Mouse (Mus musculus) kidney, adult 2 months (tissue): ENCODE data around the gene Rnft2. TPM values are rescaled to one million over a fixed set of nuclear protein-coding genes. Genes with fewer than 3 reads are reported as not detected.

ENCODE experiments used
- DNase-seq: peaks from one replicate; pipeline ENCODE4 v3.0.0; 2021
- H3K27ac ChIP-seq: fragments of 200-500 bp; 2 replicates; pipeline ENCODE4 v1.5.1; 2012; ENCODE audit warnings: low read depth, low read length, control low read depth, inconsistent platforms; ENCODE audit not compliant: insufficient read depth
- H3K27me3 ChIP-seq: fragments of 200-500 bp; replicated peaks from 2 replicates; pipeline ENCODE4 v1.6.1; 2012; ENCODE audit warnings: mild to moderate bottlenecking, moderate library complexity, low read length, inconsistent platforms; ENCODE audit not compliant: control insufficient read depth, insufficient read depth
- H3K36me3 ChIP-seq: fragments of 200-500 bp; 2 replicates; pipeline ENCODE4 v1.6.1; 2012; ENCODE audit warnings: mild to moderate bottlenecking, moderate library complexity, low read length, inconsistent platforms; ENCODE audit not compliant: control insufficient read depth, insufficient read depth
- H3K4me1 ChIP-seq: fragments of 200-500 bp; 2 replicates; pipeline ENCODE4 v1.6.1; 2011; ENCODE audit warnings: low read length; ENCODE audit not compliant: control insufficient read depth, insufficient read depth
- H3K4me3 ChIP-seq: fragments of 200-500 bp; 2 replicates; pipeline ENCODE4 v1.5.1; 2011; ENCODE audit warnings: mild to moderate bottlenecking, low read depth, low read length, control low read depth; ENCODE audit not compliant: insufficient read depth
- CTCF ChIP-seq: fragments of 200-500 bp; conservative IDR thresholded peaks from 2 replicates; pipeline ENCODE4 v1.5.1; 2011; ENCODE audit warnings: low read depth, mild to moderate bottlenecking, control low read depth, low read length, moderate library complexity, mixed read lengths; ENCODE audit not compliant: insufficient read depth, insufficient read length
- POLR2A ChIP-seq: fragments of 200-500 bp; IDR thresholded peaks from one replicate; pipeline ENCODE4 v1.6.1; 2011; ENCODE audit warnings: low read depth, low read length, control low read depth
- WGBS: fragments of 180-500 bp; shearing (Covaris S2); methylation state at CpG from one replicate; pipeline ENCODE4 v1.1.7; 2018; 5-methylcytosine and 5-hydroxymethylcytosine counted together
- polyA plus RNA-seq: library from polyadenylated mRNA; depleted of rRNA; stranded (reverse); fragments of >200 nt; gene quantifications from 2 replicates; pipeline ENCODE4 v1.2.3, GENCODE M21; 2012

The Rnft2 gene
- polyA plus RNA-seq, 1 experiment: 1.8 TPM

DNA sequence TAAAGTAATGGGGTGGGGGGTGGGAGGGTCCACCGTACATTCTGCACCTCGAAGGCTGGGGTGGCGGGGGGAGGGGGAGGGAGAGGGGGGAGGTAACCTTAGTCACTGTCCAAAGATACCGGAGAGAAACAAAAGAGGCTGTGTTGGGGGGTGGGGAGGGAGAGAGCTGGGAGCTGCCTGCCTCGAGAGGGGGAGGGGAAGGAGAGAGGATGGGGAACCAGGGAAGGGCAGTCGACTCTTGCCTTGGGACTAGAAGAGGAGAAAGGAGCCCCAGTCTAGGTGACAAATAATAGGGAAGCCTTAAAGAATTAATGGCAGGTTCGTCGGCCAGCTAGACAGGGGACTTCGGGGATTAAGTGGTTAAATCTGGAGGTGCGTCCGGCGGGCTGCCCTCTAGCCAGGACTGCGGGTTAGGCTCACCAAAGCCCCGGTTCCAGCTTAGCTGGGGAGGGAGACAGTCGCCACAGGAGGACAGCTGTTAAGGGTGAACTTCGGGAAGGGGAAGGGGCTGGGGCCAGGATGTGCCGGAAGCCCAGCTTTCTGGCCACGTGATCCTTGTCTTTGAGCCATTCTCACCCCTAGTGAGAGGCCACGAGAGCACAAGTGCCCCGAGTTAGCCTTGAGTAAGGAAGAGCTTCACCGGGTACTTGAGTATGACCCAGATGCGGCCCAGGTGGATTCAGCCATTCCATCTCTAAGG lies 70.5 kb downstream of the Rnft2 start:
- Histone ChIP-seq H3K27me3 (peaks cover 10% of the 10 kb centered on the region), H3K4me3 (no peak overlapping the region)
- TF ChIP-seq CTCF (no peak), POLR2A (no peak)

DNA sequence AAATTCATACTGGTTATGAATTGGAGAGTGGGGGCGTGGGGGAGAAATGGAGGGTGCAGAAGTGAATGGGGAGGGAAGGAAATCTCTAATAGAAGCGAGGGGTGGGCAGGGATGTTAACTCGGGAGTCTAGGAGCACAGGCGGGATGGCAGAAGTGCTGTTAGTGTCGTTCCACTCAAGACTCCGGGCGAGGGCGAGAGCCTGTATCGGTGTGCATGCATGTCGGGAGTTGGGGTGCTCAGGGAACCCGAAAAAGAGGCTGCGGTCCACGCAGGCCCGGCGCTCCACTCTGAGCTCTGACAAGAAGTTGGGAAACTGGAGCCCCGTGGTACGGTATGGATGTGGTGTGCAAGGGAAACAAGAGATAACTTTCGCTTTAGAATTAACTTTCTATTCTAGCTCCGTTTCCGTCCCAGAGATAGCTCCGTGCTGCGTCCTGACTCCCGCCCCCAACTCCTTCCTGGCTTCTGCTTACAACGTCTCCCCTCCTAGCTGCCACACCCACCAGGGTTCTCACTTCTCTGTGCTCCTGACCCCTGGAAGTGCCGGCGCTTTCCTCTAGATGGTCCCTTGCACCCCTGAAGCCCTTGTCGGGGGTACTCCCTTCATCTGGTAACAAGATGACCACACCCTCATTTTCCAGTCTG lies 72.7 kb downstream of the Rnft2 start:
- TF ChIP-seq CTCF: no peak
- no peak for TF ChIP-seq POLR2A
- no peak for DNase-seq
- H3K27ac ChIP-seq: no peak overlapping the region
- H3K36me3 ChIP-seq: no peaks in the 10 kb centered on the region
- peaks cover 12% of the 10 kb centered on the region for H3K27me3 ChIP-seq
- WGBS: under 1% methylated on average over 27 of the region's 27 CpGs
- peak overlapping the region; percentile 53 for H3K4me3 ChIP-seq
- peaks cover 2% of the 10 kb centered on the region; the same call in 1 of the 2 replicates for H3K4me1 ChIP-seq

More for the DNA sequence above, 70.5 kb downstream of the Rnft2 start:
- H3K4me1 ChIP-seq: peaks cover 2% of the 10 kb centered on the region; the same call in 1 of the 2 replicates
- H3K27ac ChIP-seq: no peak overlapping the region
- DNase-seq: no peak
- WGBS: 2% methylated on average over 22 of the region's 22 CpGs
- H3K36me3 ChIP-seq: no peaks in the 10 kb centered on the region

DNA sequence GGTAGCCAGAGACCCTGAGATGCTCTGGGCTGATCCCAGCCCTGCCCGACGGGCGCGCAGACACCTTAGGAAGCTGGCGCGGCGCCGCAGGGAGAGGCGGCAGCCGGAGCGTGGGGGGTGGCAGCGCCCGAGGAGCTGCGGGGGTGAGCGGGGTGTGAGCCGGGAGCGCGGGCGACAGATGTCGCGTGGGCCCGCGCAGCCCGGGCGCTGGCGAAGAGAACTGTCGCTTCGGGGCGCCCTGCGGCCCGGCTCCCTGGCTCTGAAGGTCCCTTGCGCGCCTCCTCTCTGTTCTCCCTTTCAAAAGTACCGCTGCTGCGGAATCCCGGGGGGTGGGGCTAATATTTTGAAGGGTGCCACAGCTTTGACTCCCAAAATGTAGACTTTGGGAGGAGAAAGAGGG lies 73.3 kb downstream of the Rnft2 start:
- 1% methylated on average over 36 of the region's 36 CpGs for WGBS
- H3K27ac ChIP-seq: no peak overlapping the region
- peaks cover 2% of the 10 kb centered on the region; the same call in 1 of the 2 replicates for H3K4me1 ChIP-seq
- no peak for DNase-seq
- no peaks in the 10 kb centered on the region for H3K36me3 ChIP-seq
- H3K27me3 ChIP-seq: peaks cover 12% of the 10 kb centered on the region
- TF ChIP-seq POLR2A: no peak
- no peak for TF ChIP-seq CTCF
- no peak overlapping the region; the same call in 1 of the 2 replicates for H3K4me3 ChIP-seq

DNA sequence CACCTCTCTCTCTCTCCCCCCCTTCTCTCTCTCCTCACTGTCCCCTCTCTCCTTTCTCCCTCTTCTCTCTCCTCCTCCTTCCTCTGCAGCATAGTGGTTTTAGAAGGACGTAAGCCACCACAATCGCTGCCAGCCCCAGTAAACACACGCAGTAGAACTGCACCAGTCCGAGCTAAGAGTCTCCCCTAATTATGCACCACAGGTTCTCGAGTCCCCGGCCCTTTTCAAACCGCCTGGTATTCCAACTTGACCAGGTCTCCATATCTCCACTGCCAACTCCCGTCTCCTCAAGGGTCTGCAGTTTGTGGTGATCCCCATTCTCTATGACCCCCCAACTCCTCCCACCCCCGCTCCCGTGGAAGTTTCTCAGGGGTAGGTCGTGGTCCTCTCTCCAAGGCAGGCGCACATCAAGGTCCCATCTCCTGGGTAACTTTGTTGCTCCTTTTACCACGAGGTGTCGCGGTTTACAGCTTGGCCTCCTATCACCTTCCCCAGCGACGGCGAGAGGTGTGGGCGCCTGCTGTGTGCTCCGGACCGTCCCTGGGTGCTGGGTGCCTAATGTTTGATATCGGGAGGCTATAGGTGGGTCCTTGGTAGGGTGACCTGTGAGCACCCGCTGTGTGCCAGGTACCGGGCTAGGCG lies 73.9 kb downstream of the Rnft2 start:
- Histone ChIP-seq H3K4me3 (no peak overlapping the region), H3K27ac (no peak overlapping the region), H3K36me3 (no peaks in the 10 kb centered on the region), H3K4me1 (peaks cover 2% of the 10 kb centered on the region; the same call in 1 of the 2 replicates), H3K27me3 (peaks cover 12% of the 10 kb centered on the region)
- TF ChIP-seq POLR2A (no peak), CTCF (peak; percentile 33; the same call in 1 of the 2 replicates)
- 2% methylated on average over 25 of the region's 25 CpGs for WGBS
- peak; percentile 38 for DNase-seq

DNA sequence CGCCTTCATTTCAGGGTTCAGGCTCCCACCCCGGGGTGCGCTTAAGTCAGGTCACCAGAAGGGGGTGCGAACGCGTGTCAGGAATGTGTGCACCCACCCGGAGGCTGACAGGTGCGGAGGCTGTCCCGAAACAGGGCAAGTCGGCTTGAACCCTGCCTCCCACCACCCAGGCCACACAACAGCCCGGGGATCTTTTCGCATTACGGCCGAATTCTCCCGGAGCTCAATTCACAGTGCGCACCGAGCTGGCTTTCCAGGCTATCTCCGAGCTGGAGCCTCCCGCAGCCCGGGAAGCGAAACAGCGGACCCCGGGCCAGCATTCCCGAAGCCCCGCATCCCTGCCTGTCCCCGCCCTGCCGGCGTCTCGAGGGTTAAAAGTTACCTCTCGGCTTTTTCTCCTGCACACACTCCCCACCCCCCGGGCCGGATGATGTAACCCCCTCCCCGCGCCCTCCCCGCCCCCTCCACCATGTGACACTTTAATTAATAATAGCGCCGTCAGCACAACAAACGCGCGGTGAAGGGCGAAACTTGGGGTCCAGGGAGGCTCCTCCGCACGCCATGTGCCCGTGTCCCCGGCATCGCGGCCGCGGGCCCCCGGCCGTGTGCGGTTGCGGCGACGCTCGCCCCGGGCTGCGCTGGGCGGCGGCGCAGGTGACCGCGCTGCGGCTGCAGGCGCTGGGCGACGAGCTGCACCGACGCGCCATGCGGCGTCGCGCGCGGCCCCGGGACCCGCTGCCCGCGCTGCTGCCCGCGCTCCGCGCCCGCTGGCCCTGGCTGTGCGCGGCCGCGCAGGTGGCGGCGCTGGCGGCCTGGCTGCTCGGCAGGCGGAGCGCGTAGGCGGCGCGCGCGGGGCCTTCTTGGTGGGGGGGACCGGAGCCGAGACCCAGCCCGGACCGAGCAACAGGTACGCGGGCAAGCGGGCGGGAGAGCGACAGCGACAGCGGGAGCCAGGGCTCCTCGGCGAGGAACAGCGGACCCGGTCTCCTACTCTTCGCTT lies 75.4 kb downstream of the Rnft2 start:
- Histone ChIP-seq H3K27ac (no peak overlapping the region), H3K36me3 (no peaks in the 10 kb centered on the region), H3K4me3 (peak overlapping the region; percentile 33), H3K27me3 (peaks cover 12% of the 10 kb centered on the region), H3K4me1 (peaks cover 2% of the 10 kb centered on the region; the same call in 1 of the 2 replicates)
- no peak for DNase-seq
- TF ChIP-seq POLR2A (no peak), CTCF (no peak)
- WGBS: 7% methylated on average over 117 of the region's 117 CpGs

DNA sequence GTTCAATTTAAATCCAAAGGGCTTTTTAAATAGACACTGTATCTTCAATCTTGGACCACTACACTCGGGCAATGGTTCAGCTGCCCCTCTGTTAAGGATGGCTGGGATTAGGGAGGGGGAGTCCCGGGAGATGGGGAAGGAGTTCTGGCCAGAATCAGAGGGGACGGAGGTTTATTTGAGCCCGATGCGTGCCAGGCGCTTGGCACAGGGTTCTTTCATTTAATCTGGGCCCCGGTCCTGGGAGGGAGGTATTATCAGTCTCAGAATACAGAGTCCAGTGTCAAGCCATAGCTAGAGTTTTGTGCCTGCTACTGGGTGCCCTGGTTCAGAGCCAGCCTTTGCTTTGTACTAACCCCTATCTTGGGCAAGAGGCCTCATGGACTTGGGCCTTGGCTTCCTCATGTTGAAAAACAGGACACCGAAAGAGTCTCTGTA lies 77.3 kb downstream of the Rnft2 start:
- no peak overlapping the region for H3K27ac ChIP-seq
- H3K36me3 ChIP-seq: no peaks in the 10 kb centered on the region
- 56% methylated on average over 8 of the region's 8 CpGs for WGBS
- peaks cover 12% of the 10 kb centered on the region for H3K27me3 ChIP-seq
- peaks cover 2% of the 10 kb centered on the region; the same call in 1 of the 2 replicates for H3K4me1 ChIP-seq
- TF ChIP-seq CTCF (no peak), POLR2A (no peak)
- H3K4me3 ChIP-seq: no peak overlapping the region
- peak; percentile 81 for DNase-seq
